Mouse (Mus musculus) WW6 (cell line): ENCODE results near the gene Opcml.

ENCODE experiments used
- DNase-seq: peaks from one replicate; pipeline ENCODE4 v3.0.0-alpha.2; 2013; ENCODE audit warnings: low read depth, low spot score

The Opcml gene

GRCm38 (mm10) chr9:28903291-28903690 is 1112.7 kb downstream of the Opcml start:
- DNase-seq: no peak

- no peak for DNase-seq
Measured at GRCm38 (mm10) chr9:28909738-28910137, 1119.2 kb downstream of the Opcml start.

- DNase-seq: no peak
Measured at GRCm38 (mm10) chr9:28911571-28912185, 1121.1 kb downstream of the Opcml start.

GRCm38 (mm10) chr9:28932069-28932468 is 1141.5 kb downstream of the Opcml start:
- DNase-seq: no peak

- no peak for DNase-seq
Measured at GRCm38 (mm10) chr9:28937163-28937562, 1146.6 kb downstream of the Opcml start.

GRCm38 (mm10) chr9:28937980-28938379 is 1147.4 kb downstream of the Opcml start:
- no peak for DNase-seq

- no peak for DNase-seq
Measured at GRCm38 (mm10) chr9:28940901-28941300, 1150.3 kb downstream of the Opcml start.

- no peak for DNase-seq
Measured at GRCm38 (mm10) chr9:28969455-28969854, 1178.9 kb downstream of the Opcml start.
